Mouse (Mus musculus) C2C12 (cell line): ENCODE measurements around the gene Cdh5.

Source experiments
- CTCF ChIP-seq: IDR thresholded peaks from one replicate; pipeline ENCODE4 v1.5.1; 2011; ENCODE audit not compliant: control insufficient read depth, insufficient read depth, insufficient read length
- MYOD1 ChIP-seq: IDR thresholded peaks from one replicate; pipeline ENCODE4 v1.6.1; 2011; ENCODE audit warnings: low read depth; ENCODE audit not compliant: control insufficient read depth, insufficient read length
- USF1 ChIP-seq: IDR thresholded peaks from one replicate; pipeline ENCODE4 v1.6.1; 2011; ENCODE audit warnings: low read depth, mild to moderate bottlenecking, control low read depth, moderate library complexity

- TF ChIP-seq CTCF: no peak
- TF ChIP-seq USF1: no peak
- TF ChIP-seq MYOD1: no peak
Observed at GRCm38 (mm10) chr8:104131414-104131975, 30.1 kb downstream of the Cdh5 start.
